Mouse (Mus musculus): ENCODE data around the gene Cadm1. TPM values are rescaled to one million over a fixed set of nuclear protein-coding genes. Genes with fewer than 3 reads are reported as not detected.

Gene Cadm1
- polyA plus RNA-seq, 1 experiment: 9.3 TPM

- TF ChIP-seq MYOG (IDR thresholded peaks at IDR 0.05; ENCODE audit: control insufficient read depth in 1 of 3, insufficient read depth in 1 of 3, insufficient read length in 2 of 3, low read depth in 2 of 3) (no peak), MAX (IDR thresholded peaks at IDR 0.05; ENCODE audit: low read depth) (no peak), USF1 (IDR thresholded peaks at IDR 0.05; ENCODE audit: low read depth) (no peak), TCF3 (IDR thresholded peaks at IDR 0.05; ENCODE audit: insufficient read length, low read depth) (no peak), REST (IDR thresholded peaks at IDR 0.05; ENCODE audit: insufficient read depth, insufficient read length) (no peak), TCF12 (IDR thresholded peaks at IDR 0.05; ENCODE audit: insufficient read depth, poor library complexity, severe bottlenecking) (no peak), E2F4 (IDR thresholded peaks at IDR 0.05; ENCODE audit: insufficient read depth) (no peak), MYOD1 (IDR thresholded peaks at IDR 0.05; ENCODE audit: control insufficient read depth in 1 of 3, insufficient read length in 2 of 3, low read depth in 2 of 3) (no peak), POLR2A (IDR thresholded peaks at IDR 0.05; ENCODE audit: insufficient read length, low read depth) (no peak), SRF (IDR thresholded peaks at IDR 0.05; ENCODE audit: control insufficient read depth, insufficient read length, low read depth) (no peak), CEBPB (IDR thresholded peaks at IDR 0.05; ENCODE audit: insufficient read depth, poor library complexity, severe bottlenecking) (no peak), POLR2AphosphoS2 (IDR thresholded peaks at IDR 0.05; ENCODE audit: insufficient read length, low read depth) (no peak)
- H3K4me3 ChIP-seq: no peak overlapping the region
- H3K36me3 ChIP-seq (ENCODE audit: control insufficient read depth, insufficient read depth): no peaks in the 10 kb centered on the region
- no peaks in the 10 kb centered on the region for H3K79me2 ChIP-seq (ENCODE audit: control insufficient read depth, insufficient read depth)
- no peak overlapping the region for H3ac ChIP-seq (ENCODE audit: control insufficient read depth, insufficient read length)
- H3K4me2 ChIP-seq (ENCODE audit: low read depth): peak overlapping the region; percentile 12
- H3K27me3 ChIP-seq (ENCODE audit: control insufficient read depth, insufficient read depth, insufficient read length): no peaks in the 10 kb centered on the region
These were observed 328.2 kb downstream of the Cadm1 start for GRCm38 (mm10) chr9:47858134-47858533.

- TF ChIP-seq SRF (IDR thresholded peaks at IDR 0.05; ENCODE audit: control insufficient read depth, insufficient read length, low read depth) (no peak), CEBPB (IDR thresholded peaks at IDR 0.05; ENCODE audit: insufficient read depth, poor library complexity, severe bottlenecking) (no peak), MYOG (IDR thresholded peaks at IDR 0.05; ENCODE audit: control insufficient read depth in 1 of 3, insufficient read depth in 1 of 3, insufficient read length in 2 of 3, low read depth in 2 of 3) (no peak), USF1 (IDR thresholded peaks at IDR 0.05; ENCODE audit: low read depth) (no peak), TCF12 (IDR thresholded peaks at IDR 0.05; ENCODE audit: insufficient read depth, poor library complexity, severe bottlenecking) (no peak), E2F4 (IDR thresholded peaks at IDR 0.05; ENCODE audit: insufficient read depth) (no peak), TCF3 (IDR thresholded peaks at IDR 0.05; ENCODE audit: insufficient read length, low read depth) (no peak), POLR2A (IDR thresholded peaks at IDR 0.05; ENCODE audit: insufficient read length, low read depth) (no peak), MAX (IDR thresholded peaks at IDR 0.05; ENCODE audit: low read depth) (no peak), MYOD1 (IDR thresholded peaks at IDR 0.05; ENCODE audit: control insufficient read depth in 1 of 3, insufficient read length in 2 of 3, low read depth in 2 of 3) (no peak), REST (IDR thresholded peaks at IDR 0.05; ENCODE audit: insufficient read depth, insufficient read length) (no peak), POLR2AphosphoS2 (IDR thresholded peaks at IDR 0.05; ENCODE audit: insufficient read length, low read depth) (no peak)
- Histone ChIP-seq H3K79me2 (ENCODE audit: control insufficient read depth, insufficient read depth) (no peaks in the 10 kb centered on the region), H3K4me3 (no peak overlapping the region), H3K36me3 (ENCODE audit: control insufficient read depth, insufficient read depth) (no peaks in the 10 kb centered on the region), H3ac (ENCODE audit: control insufficient read depth, insufficient read length) (no peak overlapping the region), H3K4me2 (ENCODE audit: low read depth) (peak overlapping the region; percentile 12), H3K27me3 (ENCODE audit: control insufficient read depth, insufficient read depth, insufficient read length) (no peaks in the 10 kb centered on the region)
These were observed 328.9 kb downstream of the Cadm1 start for GRCm38 (mm10) chr9:47858778-47859395.

DNA sequence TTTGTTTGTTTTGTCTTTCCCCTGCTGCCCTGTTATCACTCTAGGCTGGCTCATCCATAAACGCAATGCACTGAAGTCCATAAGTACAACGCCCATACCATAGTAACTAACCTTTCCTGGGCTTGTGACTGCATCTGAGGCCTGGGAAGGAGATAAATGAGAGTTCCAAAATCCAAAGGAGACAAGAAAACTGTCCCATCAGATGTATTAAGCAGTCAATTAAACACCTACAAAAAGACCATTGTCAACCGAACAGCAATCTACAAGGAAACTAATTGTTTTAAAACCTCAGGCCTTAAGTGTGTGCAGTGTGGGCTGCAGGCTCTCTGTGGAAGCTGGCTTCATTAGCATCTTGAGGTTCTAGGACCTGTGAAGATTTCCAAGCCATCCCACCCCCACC lies 331.0 kb downstream of the Cadm1 start:
- no peaks in the 10 kb centered on the region for H3K36me3 ChIP-seq (ENCODE audit: control insufficient read depth, insufficient read depth)
- no peaks in the 10 kb centered on the region for H3K79me2 ChIP-seq (ENCODE audit: control insufficient read depth, insufficient read depth)
- H3ac ChIP-seq (ENCODE audit: control insufficient read depth, insufficient read length): no peak overlapping the region
- TF ChIP-seq E2F4 (IDR thresholded peaks at IDR 0.05; ENCODE audit: insufficient read depth) (no peak), POLR2A (IDR thresholded peaks at IDR 0.05; ENCODE audit: insufficient read length, low read depth) (no peak), REST (IDR thresholded peaks at IDR 0.05; ENCODE audit: insufficient read depth, insufficient read length) (no peak), TCF12 (IDR thresholded peaks at IDR 0.05; ENCODE audit: insufficient read depth, poor library complexity, severe bottlenecking) (no peak), TCF3 (IDR thresholded peaks at IDR 0.05; ENCODE audit: insufficient read length, low read depth) (no peak), MYOG (IDR thresholded peaks at IDR 0.05; ENCODE audit: control insufficient read depth in 1 of 3, insufficient read depth in 1 of 3, insufficient read length in 2 of 3, low read depth in 2 of 3) (no peak), POLR2AphosphoS2 (IDR thresholded peaks at IDR 0.05; ENCODE audit: insufficient read length, low read depth) (no peak), MYOD1 (IDR thresholded peaks at IDR 0.05; ENCODE audit: control insufficient read depth in 1 of 3, insufficient read length in 2 of 3, low read depth in 2 of 3) (no peak), MAX (IDR thresholded peaks at IDR 0.05; ENCODE audit: low read depth) (no peak), SRF (IDR thresholded peaks at IDR 0.05; ENCODE audit: control insufficient read depth, insufficient read length, low read depth) (no peak), CEBPB (IDR thresholded peaks at IDR 0.05; ENCODE audit: insufficient read depth, poor library complexity, severe bottlenecking) (no peak), USF1 (IDR thresholded peaks at IDR 0.05; ENCODE audit: low read depth) (no peak)
- H3K4me3 ChIP-seq: no peak overlapping the region
- no peak overlapping the region for H3K4me2 ChIP-seq (ENCODE audit: low read depth)
- H3K27me3 ChIP-seq (ENCODE audit: control insufficient read depth, insufficient read depth, insufficient read length): no peaks in the 10 kb centered on the region

GRCm38 (mm10) chr9:47861783-47862182 lies 331.8 kb downstream of the Cadm1 start:
- no peak for TF ChIP-seq SRF (IDR thresholded peaks at IDR 0.05; ENCODE audit: control insufficient read depth, insufficient read length, low read depth)
- no peak for TF ChIP-seq MYOD1 (IDR thresholded peaks at IDR 0.05; ENCODE audit: control insufficient read depth in 1 of 3, insufficient read length in 2 of 3, low read depth in 2 of 3)
- TF ChIP-seq CEBPB (IDR thresholded peaks at IDR 0.05; ENCODE audit: insufficient read depth, poor library complexity, severe bottlenecking): no peak
- TF ChIP-seq REST (IDR thresholded peaks at IDR 0.05; ENCODE audit: insufficient read depth, insufficient read length): no peak
- no peak for TF ChIP-seq USF1 (IDR thresholded peaks at IDR 0.05; ENCODE audit: low read depth)
- no peak for TF ChIP-seq E2F4 (IDR thresholded peaks at IDR 0.05; ENCODE audit: insufficient read depth)
- no peak for TF ChIP-seq TCF3 (IDR thresholded peaks at IDR 0.05; ENCODE audit: insufficient read length, low read depth)
- TF ChIP-seq MYOG (IDR thresholded peaks at IDR 0.05; ENCODE audit: control insufficient read depth in 1 of 3, insufficient read depth in 1 of 3, insufficient read length in 2 of 3, low read depth in 2 of 3): no peak
- TF ChIP-seq TCF12 (IDR thresholded peaks at IDR 0.05; ENCODE audit: insufficient read depth, poor library complexity, severe bottlenecking): no peak
- TF ChIP-seq POLR2AphosphoS2 (IDR thresholded peaks at IDR 0.05; ENCODE audit: insufficient read length, low read depth): no peak
- TF ChIP-seq MAX (IDR thresholded peaks at IDR 0.05; ENCODE audit: low read depth): no peak
- no peak for TF ChIP-seq POLR2A (IDR thresholded peaks at IDR 0.05; ENCODE audit: insufficient read length, low read depth)
- Histone ChIP-seq H3K79me2 (ENCODE audit: control insufficient read depth, insufficient read depth) (no peaks in the 10 kb centered on the region), H3K4me2 (ENCODE audit: low read depth) (no peak overlapping the region), H3K4me3 (no peak overlapping the region), H3K36me3 (ENCODE audit: control insufficient read depth, insufficient read depth) (no peaks in the 10 kb centered on the region), H3K27me3 (ENCODE audit: control insufficient read depth, insufficient read depth, insufficient read length) (no peaks in the 10 kb centered on the region), H3ac (ENCODE audit: control insufficient read depth, insufficient read length) (no peak overlapping the region)
